Mouse (Mus musculus) hindbrain, embryonic 11.5 days (tissue): ENCODE measurements around the gene Mblac2. TPM values are rescaled to one million over a fixed set of nuclear protein-coding genes. Genes with fewer than 3 reads are reported as not detected.
A peak's percentile ranks its signal among the peaks of the same experiment; 100 is the strongest.

ENCODE experiments used
- ATAC-seq: fragments of 200-750 bp; cut with Nextera tagmentation; 2 replicates; pipeline ENCODE4 v1.8.0; 2017; ENCODE audit warnings: mild to moderate bottlenecking, moderate TSS enrichment, moderate library complexity; ENCODE audit not compliant: low FRiP score
- DNase-seq: peaks from one replicate; pipeline ENCODE4 v3.0.0-alpha.2; 2015; ENCODE audit warnings: low spot score
- H3K27ac ChIP-seq: fragments of 300-500 bp; sonication (generic); 2 replicates; pipeline ENCODE4 v1.5.1; 2014; ENCODE audit warnings: mild to moderate bottlenecking, low read depth, low read length
- H3K27me3 ChIP-seq: fragments of 300-500 bp; sonication (generic); 2 replicates; pipeline ENCODE4 v1.6.1; 2014; ENCODE audit warnings: mild to moderate bottlenecking, low read length, moderate library complexity, mixed read lengths; ENCODE audit not compliant: control insufficient read depth, insufficient read depth
- H3K36me3 ChIP-seq: fragments of 300-500 bp; sonication (generic); 2 replicates; pipeline ENCODE4 v1.6.1; 2014; ENCODE audit warnings: mild to moderate bottlenecking, low read length, moderate library complexity, mixed read lengths; ENCODE audit not compliant: control insufficient read depth, insufficient read depth
- H3K4me1 ChIP-seq: fragments of 300-500 bp; sonication (generic); replicated peaks from 2 replicates; pipeline ENCODE4 v1.6.1; 2014; ENCODE audit warnings: low read length, mixed read lengths; ENCODE audit not compliant: control insufficient read depth, insufficient read depth
- H3K4me2 ChIP-seq: fragments of 300-500 bp; sonication (generic); replicated peaks from 2 replicates; pipeline ENCODE4 v1.6.1; 2014; ENCODE audit warnings: mild to moderate bottlenecking, low read depth, low read length
- H3K4me3 ChIP-seq: fragments of 300-500 bp; sonication (generic); 2 replicates; pipeline ENCODE4 v1.5.1; 2014; ENCODE audit warnings: low read depth, low read length
- H3K9ac ChIP-seq: fragments of 300-500 bp; sonication (generic); 2 replicates; pipeline ENCODE4 v1.6.1; 2014; ENCODE audit warnings: low read depth, low read length
- H3K9me3 ChIP-seq: fragments of 300-500 bp; sonication (generic); 2 replicates; pipeline ENCODE4 v1.6.1; 2016; ENCODE audit warnings: low read length; ENCODE audit not compliant: control insufficient read depth
- WGBS: fragments of 180-500 bp; shearing (Covaris S2); extraction: QIAGEN DNeasy Blood & Tissue Kit; methylation state at CpG from one replicate; pipeline ENCODE4 v1.1.7; 2014; 5-methylcytosine and 5-hydroxymethylcytosine counted together
- polyA plus RNA-seq: library from polyadenylated mRNA; unstranded; fragments of >200 nt; fragmentation: Nextera tagmentation; extraction: Ambion mirVana; gene quantifications from 2 replicates; pipeline ENCODE4 v1.2.1, GENCODE M21; 2014

Gene Mblac2
- polyA plus RNA-seq = 8.7 and 8.8 TPM in 2 replicates

DNA sequence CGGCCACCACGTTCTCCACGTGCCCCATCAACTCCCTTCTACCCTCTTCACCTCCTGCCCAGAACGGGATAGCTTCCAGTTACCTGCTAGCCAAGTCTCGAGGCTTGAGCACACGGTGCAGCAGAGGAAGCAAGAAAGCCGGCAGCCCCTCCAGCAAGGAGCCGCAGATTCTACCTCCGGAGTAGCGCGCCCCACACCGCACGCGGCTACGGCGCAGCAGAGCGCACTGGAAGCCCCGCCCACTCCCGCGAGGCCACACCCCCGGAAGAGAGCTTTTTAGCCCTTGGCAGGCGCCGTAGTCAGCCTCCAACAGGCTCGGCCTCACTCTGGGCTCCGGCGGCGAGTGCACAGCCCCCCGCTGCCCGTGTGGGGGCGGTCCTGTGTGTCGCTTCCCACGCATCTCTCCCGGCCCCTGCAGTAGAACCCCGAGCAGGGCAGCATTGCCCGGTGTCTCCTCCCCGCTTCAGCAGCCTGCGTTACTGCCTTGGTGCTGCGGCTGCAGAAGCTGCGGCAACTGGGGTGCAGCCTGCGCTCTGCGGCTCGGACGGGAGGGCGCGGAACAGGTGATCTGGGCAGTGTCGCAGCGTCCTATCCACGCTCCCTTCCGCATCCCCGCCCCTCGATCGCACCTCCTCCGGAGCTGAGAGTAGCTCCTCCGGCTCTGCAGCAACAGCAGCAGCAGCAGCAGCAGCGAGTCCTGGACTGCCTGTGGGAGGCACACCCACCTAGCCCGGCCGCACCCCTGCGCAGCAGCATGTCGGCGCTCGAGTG is at the start of gene Mblac2, which contains the start of gene Polr3g:
Mblac2 (plus strand) TSS at position 567 of the 771 bp plus-strand sequence.
Polr3g (minus strand) TSS at position 239 of the 771 bp plus-strand sequence.
- Histone ChIP-seq H3K36me3 (no peaks in the 10 kb centered on the region), H3K4me1 (0 out of 2 replicates have a peak, but pooled peaks cover 2% of the 10 kb centered on the region), H3K9me3 (no peaks in the 10 kb centered on the region), H3K4me2 (peak within 1 kb of the TSS; percentile 93), H3K27me3 (no peaks in the 10 kb centered on the region), H3K9ac (peak within 1 kb of the TSS; percentile 61), H3K4me3 (peak within 1 kb of the TSS; percentile 83), H3K27ac (peak within 1 kb of the TSS; percentile 73)
- 0% methylated on average over 58 of the region's 61 CpGs for WGBS
- DNase-seq = peak; percentile 98
- peak; percentile 97 for ATAC-seq

DNA sequence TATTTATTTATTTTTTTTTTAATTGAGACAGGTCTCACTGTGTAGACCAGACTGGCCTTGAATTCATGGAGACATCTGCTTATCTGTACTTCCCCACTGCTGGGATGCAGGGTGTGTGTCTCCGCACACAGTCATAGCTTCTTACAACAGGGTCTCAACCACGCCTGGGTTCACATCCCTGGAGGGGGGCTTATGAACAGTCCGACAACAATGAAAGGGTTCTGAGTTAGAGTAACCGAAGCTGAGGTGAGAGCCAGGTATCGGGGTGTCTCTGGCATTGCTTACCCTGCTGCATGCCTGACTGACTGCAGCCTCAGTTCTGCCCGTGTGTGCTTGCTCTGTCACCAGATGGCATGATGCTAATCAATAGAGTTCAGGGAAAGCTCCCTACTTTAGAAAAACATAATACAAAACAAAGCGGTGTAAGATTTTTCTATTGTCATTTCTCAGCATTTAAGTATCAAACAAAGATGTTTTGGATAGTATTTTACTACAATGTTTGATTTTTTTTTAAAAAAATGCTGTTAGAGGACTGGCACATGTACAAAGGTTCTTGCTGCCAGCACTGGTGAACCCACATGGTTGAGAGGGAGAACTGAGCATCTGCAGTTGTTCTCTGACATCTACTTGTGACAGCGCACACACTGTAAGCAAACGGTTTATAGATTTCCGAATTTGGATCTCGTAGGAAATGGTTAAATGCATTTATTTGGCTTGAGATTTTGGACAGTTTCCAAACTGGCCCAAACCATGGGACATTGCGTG is 47.4 kb upstream of the Mblac2 start:
- ATAC-seq = no peak
- no peaks in the 10 kb centered on the region for H3K27me3 ChIP-seq
- 91% methylated on average over 12 of the region's 12 CpGs for WGBS
- no peaks in the 10 kb centered on the region for H3K4me1 ChIP-seq
- H3K9me3 ChIP-seq = no peaks in the 10 kb centered on the region
- H3K36me3 ChIP-seq = peaks cover 6% of the 10 kb centered on the region
- H3K4me3 ChIP-seq = no peak overlapping the region
- H3K27ac ChIP-seq = no peak overlapping the region
- DNase-seq = no peak
- no peak overlapping the region for H3K4me2 ChIP-seq
- no peak overlapping the region for H3K9ac ChIP-seq

DNA sequence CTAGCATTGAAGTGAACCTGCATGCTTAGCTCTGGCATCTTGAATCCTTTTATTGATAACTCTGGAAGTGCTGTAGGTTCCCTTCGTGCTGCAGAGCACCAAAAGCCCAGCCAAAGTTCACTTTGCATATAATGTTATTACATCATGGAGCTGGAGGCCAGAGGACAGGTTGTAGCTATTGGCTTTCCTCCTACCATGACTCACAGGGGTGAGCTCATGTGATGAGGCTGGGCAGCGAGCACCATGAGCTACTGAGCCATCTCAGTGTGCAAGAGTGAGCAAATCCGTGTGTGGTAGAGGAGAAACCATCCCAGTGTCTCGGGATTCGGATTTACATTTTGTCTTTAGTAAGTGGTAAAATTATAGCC is 46.8 kb upstream of the Mblac2 start:
- Histone ChIP-seq H3K4me3 (no peak overlapping the region), H3K27ac (no peak overlapping the region), H3K4me2 (no peak overlapping the region), H3K9me3 (no peaks in the 10 kb centered on the region), H3K4me1 (no peaks in the 10 kb centered on the region), H3K9ac (no peak overlapping the region), H3K27me3 (no peaks in the 10 kb centered on the region), H3K36me3 (peaks cover 6% of the 10 kb centered on the region)
- ATAC-seq (no peak), DNase-seq (no peak)
- 91% methylated on average over 5 of the region's 5 CpGs for WGBS

DNA sequence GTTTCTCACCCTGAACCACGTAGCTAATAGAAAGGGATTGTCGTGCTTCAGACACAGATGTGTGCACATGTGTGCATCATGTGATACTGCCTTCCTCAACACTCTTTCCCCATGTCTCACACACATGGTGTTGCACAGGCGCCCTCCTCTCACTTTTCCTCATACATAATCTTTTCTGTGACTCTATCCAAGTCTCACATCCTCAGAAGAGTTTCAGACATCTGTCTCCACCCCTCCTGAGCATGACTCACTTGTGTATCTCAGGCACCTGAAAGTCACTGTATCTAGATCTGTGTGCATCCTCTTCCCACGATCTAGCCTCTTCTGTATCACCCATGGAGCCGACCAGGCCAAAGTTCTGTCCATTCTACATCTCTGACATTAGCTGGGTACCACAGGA is 43.4 kb upstream of the Mblac2 start:
- peaks cover 6% of the 10 kb centered on the region for H3K36me3 ChIP-seq

DNA sequence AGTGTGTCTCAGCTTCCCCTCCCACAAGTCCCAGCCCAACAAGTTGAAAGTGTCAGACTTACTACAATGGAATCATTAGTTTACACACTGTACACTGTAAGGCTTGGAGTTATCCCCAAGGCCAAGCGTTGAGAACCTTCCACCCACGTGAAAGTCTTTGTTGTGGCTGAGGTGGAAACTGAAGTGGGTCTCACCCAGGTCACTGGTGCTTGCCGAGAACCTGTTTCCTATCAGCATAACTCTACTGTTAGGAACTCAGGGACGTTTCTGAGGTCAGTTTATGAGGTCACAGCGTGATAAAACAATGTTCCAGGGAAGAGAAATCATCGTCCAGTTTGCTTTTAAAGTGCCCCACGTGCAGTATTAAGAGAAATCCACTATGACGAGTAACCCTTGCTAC is 35.8 kb upstream of the Mblac2 start:
- no peak for DNase-seq
- Histone ChIP-seq H3K27me3 (no peaks in the 10 kb centered on the region), H3K4me1 (no peaks in the 10 kb centered on the region; the same call in 1 of the 2 replicates), H3K9ac (no peak overlapping the region), H3K4me2 (no peak overlapping the region), H3K4me3 (no peak overlapping the region), H3K9me3 (no peaks in the 10 kb centered on the region), H3K36me3 (no peaks in the 10 kb centered on the region), H3K27ac (no peak overlapping the region)
- 86% methylated on average over 8 of the region's 8 CpGs for WGBS
- ATAC-seq = no peak

More for the DNA sequence above, 43.4 kb upstream of the Mblac2 start:
- DNase-seq = no peak
- no peak overlapping the region for H3K4me2 ChIP-seq
- no peaks in the 10 kb centered on the region for H3K9me3 ChIP-seq
- H3K4me3 ChIP-seq = no peak overlapping the region
- H3K9ac ChIP-seq = no peak overlapping the region
- H3K27me3 ChIP-seq = no peaks in the 10 kb centered on the region
- WGBS = 94% methylated on average over 5 of the region's 5 CpGs
- H3K27ac ChIP-seq = no peak overlapping the region
- no peaks in the 10 kb centered on the region for H3K4me1 ChIP-seq
- no peak for ATAC-seq

DNA sequence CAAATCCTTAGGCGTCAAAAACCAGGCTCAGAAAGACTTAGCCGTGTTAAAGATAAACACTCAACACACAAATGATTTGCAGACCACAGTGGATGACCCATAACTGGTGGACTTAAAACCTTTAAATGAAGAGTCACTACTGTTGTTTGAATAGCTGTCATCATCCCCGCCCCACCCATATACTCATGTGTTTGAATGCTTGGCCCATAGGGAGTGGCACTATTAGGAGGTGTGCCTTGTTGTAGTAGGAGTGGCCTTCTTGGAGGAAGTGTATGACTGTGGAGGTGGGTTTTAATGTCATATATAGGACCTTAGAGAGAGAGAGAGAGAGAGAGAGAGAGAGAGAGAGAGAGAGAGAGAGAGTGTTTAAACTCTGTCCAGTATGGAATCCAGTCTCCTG is 28.0 kb upstream of the Mblac2 start:
- H3K4me2 ChIP-seq = no peak overlapping the region

DNA sequence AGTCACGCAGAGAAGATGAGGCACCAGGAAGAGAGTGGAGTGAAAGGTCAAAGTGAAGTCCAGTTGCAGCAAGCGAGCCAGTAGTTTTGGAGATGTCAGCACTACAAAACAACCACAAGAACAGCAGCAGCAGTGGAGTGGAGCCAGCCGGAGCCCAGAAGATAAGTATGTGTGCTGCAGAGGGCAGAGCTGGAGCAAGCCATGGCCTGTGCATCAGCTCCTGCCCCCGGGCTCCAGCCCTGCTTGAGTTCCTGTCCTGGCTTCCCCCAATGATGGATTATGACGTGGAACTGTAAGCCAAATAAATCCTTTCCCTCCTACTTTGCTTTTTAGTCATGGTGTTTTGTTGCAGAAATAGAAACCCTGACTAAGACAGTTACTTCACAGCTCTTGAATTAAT is 26.9 kb upstream of the Mblac2 start:
- no peak overlapping the region for H3K9ac ChIP-seq
- no peaks in the 10 kb centered on the region for H3K27me3 ChIP-seq
- no peak overlapping the region for H3K27ac ChIP-seq
- ATAC-seq = no peak
- WGBS = 92% methylated on average over 5 of the region's 5 CpGs
- no peaks in the 10 kb centered on the region for H3K9me3 ChIP-seq
- no peak for DNase-seq
- no peak overlapping the region for H3K4me3 ChIP-seq
- H3K36me3 ChIP-seq = no peaks in the 10 kb centered on the region
- H3K4me2 ChIP-seq = no peak overlapping the region
- H3K4me1 ChIP-seq = no peaks in the 10 kb centered on the region

More for the DNA sequence above, 28.0 kb upstream of the Mblac2 start:
- DNase-seq = no peak
- no peak for ATAC-seq
- no peaks in the 10 kb centered on the region for H3K9me3 ChIP-seq
- no peak overlapping the region for H3K9ac ChIP-seq
- H3K4me3 ChIP-seq = no peak overlapping the region
- H3K4me1 ChIP-seq = no peaks in the 10 kb centered on the region
- H3K27me3 ChIP-seq = no peaks in the 10 kb centered on the region
- H3K27ac ChIP-seq = no peak overlapping the region
- WGBS = 87% methylated on average over 3 of the region's 3 CpGs
- no peaks in the 10 kb centered on the region for H3K36me3 ChIP-seq

DNA sequence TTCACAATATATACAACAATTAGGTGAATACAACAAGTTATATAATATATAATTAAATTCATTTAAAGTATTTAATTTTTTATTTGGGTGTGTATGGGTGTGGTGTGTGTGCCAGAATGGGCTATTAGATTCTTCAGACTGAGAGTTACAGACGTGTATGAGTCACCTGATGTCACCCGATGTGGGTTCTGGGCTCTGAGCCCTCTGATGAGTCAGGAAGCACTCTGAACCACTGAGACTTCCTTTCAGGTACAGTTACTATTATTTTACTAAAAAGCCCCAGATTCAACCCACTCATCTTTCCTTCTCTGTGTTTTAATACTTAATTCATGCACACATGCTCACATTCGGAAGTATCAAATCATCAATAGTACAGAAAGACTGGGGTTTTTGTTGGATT is 26.3 kb upstream of the Mblac2 start:
- DNase-seq (no peak), ATAC-seq (no peak)
- H3K4me2 ChIP-seq = no peak overlapping the region
- no peak overlapping the region for H3K4me3 ChIP-seq
- H3K9me3 ChIP-seq = no peaks in the 10 kb centered on the region
- no peaks in the 10 kb centered on the region for H3K36me3 ChIP-seq
- H3K27me3 ChIP-seq = no peaks in the 10 kb centered on the region
- H3K27ac ChIP-seq = no peak overlapping the region
- H3K4me1 ChIP-seq = no peaks in the 10 kb centered on the region
- H3K9ac ChIP-seq = no peak overlapping the region
- WGBS = 97% methylated on average over 3 of the region's 3 CpGs
